Mouse (Mus musculus) embryo, embryonic 10.5 days (tissue): Measurements from ENCODE around the gene Prim2.

ENCODE experiments used
- DNase-seq: peaks from one replicate; pipeline ENCODE4 v3.0.0-alpha.2; 2015; ENCODE audit warnings: low spot score

Gene Prim2

DNA sequence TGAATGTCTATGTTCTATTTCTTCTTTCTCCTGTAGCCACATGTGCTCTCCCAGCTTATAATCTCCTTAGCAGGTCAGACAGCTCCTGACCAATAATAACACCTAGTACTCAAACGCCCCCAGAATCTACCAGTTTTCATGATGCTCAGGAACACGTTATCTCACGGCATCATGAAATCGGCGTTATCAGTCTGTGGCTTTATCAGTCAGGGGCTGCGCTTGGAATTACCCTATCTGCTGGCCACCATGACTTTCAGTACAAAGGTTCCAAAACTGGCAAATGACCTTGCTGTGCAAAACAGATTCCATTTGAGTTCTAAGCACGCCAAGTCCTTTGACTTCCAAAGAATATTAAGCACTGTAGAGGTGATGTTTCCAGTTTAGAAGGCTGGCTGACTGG is 127.9 kb downstream of the Prim2 start:
- no peak for DNase-seq

DNA sequence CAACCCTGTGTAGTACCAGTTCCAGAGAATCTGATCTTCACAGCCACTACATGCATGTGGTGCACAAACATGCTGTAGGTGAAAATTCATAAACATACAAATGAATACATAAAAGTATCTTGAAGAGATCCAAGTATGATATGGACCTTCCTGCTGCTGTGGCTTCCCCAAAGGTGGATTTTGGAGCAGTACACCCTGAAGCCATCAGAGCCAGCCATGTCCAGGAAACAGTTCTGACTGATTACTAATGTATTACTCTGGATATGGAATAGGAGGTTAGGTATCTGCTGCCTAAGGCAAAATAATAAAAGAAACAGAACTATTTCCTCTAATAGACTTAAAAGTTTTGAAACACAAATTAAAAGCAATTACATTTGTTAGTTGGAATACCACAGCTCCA is 131.6 kb downstream of the Prim2 start:
- no peak for DNase-seq

GRCm38 (mm10) chr1:33536272-33537004 is 133.2 kb downstream of the Prim2 start:
- DNase-seq = no peak

GRCm38 (mm10) chr1:33535140-33535686 is 134.4 kb downstream of the Prim2 start:
- no peak for DNase-seq

DNA sequence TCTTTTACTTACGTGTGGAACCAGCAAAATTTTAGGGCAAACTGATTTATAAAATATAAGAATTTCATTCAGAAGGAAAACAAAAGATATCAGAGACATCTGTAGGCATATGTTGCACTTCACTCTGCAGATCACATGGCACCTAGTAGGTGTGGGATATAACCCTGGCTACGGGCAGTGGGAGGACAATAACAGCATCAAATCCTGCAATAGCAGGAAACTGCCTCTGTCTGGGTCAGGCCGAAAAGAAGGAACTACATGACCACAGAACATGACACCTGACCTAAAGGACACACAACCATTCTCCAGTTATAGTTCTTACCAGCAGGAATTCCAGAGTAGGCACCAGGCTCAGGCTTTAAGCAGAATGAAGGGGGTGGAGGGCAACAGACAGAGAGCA is 137.7 kb downstream of the Prim2 start:
- no peak for DNase-seq

- no peak for DNase-seq
Observed at GRCm38 (mm10) chr1:33531097-33531856, 138.3 kb downstream of the Prim2 start.

GRCm38 (mm10) chr1:33530491-33530890 is 139.1 kb downstream of the Prim2 start:
- no peak for DNase-seq

- no peak for DNase-seq
Observed at GRCm38 (mm10) chr1:33529543-33530232, 139.9 kb downstream of the Prim2 start.

DNA sequence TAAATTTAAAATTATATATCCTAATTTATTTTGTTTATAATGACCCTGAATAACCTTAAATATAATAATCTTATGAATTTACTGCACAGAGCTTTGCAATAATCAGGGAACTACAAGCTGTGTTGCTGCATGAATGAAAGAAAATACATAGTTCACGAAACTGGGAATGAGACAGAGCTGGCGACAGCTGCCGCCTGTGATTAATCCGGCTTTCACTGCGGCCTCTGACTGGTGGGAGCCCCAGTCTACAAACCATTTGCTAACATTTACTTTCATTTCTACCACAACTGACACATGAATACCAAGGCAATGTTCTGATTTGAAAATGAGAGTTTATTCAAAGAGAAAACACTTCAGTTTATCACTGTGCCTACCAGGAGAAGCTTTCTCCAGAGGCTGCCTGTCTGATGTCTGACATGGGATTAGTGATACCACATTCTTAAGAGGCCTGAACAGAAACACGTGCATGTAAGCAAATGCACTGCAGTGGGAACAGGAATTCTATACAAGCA is 142.2 kb downstream of the Prim2 start:
- DNase-seq = no peak

GRCm38 (mm10) chr1:33523223-33523622 is 146.4 kb downstream of the Prim2 start:
- DNase-seq = no peak

DNA sequence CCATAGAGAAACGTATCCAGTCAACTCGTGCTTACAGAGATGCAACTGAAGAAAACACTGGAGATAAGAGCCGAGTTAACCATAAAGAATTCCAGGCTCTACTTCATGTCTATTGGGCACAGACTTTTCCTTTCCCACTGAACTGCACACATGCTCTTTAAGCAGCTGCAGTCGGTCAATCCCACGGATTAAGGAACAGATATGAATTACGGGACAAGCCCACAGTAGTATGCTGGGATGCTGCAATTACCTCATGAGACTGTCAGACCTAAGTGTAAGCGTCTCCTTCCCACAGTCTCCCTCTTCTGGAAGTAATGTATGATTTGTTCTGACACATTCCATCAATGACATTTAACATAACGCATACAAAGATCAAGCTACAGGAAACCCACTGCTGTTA is 154.5 kb downstream of the Prim2 start:
- no peak for DNase-seq

- DNase-seq = no peak
Observed at GRCm38 (mm10) chr1:33511310-33511709, 158.3 kb downstream of the Prim2 start.

DNA sequence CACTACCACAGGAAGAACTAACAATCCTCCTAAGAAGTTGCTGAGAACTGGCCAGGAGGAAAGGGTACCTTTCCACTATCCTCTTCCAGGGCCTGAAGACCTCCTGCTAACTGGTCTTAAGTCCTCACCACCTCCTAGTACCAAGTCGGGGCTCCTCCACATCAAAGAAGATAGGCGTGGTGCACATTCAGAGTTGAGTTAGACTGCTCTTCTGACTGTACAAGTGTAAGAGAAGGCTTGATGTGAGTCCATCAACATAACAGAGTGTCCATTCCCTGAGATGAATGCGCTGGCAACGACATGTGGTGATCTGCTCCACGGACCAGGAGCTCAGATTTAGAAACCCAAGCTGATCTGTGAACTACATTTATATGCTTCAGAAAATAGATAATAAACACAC is 165.2 kb downstream of the Prim2 start:
- no peak for DNase-seq

GRCm38 (mm10) chr1:33502890-33503289 is 166.7 kb downstream of the Prim2 start:
- no peak for DNase-seq

GRCm38 (mm10) chr1:33502298-33502697 is 167.3 kb downstream of the Prim2 start:
- no peak for DNase-seq

DNA sequence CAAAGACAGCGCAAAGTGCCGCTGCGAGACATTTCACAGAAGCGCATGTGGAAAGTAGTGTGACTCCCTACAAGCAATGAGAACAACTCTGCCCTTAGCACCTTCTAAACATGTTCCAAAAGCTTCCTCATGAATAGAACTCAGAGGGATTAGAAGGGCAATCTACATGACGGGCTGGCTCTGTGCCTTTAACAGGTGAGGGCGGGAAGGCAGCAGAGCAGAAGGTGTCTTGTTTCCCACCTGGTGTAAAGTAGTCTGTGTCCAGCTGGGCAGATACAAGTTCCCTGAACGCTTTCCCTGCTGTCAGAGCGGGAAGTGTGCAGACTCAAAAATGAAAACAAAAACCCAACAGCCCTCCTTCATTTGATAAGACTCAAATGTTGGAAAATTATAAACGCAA is 169.5 kb downstream of the Prim2 start:
- DNase-seq = no peak

DNA sequence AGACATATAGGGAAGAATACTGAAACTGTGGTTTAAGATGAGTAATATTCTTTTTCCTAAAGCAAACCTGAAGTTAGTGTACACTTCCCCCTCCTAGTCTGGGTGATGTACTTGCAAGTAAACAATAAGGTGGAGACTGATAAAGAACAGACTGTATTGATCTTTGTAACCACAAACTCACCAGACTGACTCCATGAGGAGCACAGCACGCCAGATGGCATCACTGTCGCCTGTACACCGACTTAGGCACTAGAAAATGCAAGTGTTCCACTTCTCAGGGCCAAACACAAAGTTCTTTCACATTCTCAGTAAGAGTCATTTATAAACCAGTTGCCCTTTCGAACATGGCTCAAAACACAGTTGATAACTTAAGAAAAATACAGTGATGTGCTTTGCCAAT is 170.0 kb downstream of the Prim2 start:
- no peak for DNase-seq

- DNase-seq = no peak
Observed at GRCm38 (mm10) chr1:33496128-33496527, 173.5 kb downstream of the Prim2 start.

DNA sequence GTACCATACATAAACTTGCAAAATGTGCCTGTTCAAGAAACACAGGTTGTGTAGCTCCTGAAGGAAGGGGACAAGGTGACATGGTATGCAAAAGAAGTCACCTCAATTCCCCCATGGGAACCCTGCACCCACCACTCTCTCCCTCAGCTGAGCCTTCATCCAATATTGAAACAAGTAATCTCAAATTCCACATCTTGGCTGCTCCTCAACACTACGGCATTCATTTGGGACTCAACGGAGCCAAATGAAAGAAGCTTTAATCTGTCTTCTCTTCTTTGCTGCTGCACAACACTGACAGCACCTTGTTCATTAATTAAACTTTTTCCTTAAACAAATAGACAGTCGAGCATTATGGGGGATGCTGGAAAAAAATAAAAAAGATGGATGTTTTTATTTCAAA is 174.0 kb downstream of the Prim2 start:
- DNase-seq = no peak

DNA sequence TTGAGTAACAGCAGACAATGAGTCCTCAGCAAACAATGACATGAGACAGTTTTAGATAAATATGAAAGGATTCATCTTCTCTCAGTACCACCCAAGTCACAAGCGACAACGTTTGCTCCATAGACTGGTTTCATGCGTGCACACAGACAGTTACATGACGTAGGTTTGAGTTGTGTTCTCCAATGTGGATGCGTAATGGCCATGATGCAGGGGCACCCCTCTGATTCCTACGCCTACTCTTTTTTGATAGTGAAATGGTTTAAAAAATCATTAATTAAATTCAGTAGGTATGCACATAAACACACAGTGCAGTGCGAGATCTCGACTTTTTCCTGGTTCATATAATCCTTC is 174.4 kb downstream of the Prim2 start:
- DNase-seq = no peak

GRCm38 (mm10) chr1:33494524-33495202 is 174.9 kb downstream of the Prim2 start:
- DNase-seq = no peak

DNA sequence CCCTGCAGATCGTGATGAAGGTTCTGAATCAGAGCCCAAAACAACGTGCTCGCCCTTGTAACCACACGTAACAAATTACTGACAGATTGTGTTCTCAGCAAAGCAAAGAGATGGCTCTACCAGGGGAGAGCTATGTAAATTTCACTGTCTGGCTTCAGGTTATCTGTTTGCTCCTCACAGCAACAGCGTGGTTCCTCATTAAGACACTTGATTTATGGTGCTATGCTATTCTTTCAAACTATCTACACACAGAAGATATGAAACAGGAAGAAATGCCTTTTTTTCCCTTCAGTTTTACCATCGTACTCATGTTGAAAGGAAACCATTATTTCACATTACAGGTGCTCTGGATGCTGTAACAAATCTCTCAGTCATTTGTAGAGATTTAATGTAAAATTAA is 179.4 kb downstream of the Prim2 start:
- no peak for DNase-seq
